Mouse (Mus musculus): ENCODE data around the gene Chst4. TPM values are rescaled to one million over a fixed set of nuclear protein-coding genes. Genes with fewer than 3 reads are reported as not detected.

Chst4 gene
- polyA plus RNA-seq (2012; rRNA removed; ENCODE audit: low replicate concordance) = 6.0 and 14.9 TPM in 2 replicates

DNA sequence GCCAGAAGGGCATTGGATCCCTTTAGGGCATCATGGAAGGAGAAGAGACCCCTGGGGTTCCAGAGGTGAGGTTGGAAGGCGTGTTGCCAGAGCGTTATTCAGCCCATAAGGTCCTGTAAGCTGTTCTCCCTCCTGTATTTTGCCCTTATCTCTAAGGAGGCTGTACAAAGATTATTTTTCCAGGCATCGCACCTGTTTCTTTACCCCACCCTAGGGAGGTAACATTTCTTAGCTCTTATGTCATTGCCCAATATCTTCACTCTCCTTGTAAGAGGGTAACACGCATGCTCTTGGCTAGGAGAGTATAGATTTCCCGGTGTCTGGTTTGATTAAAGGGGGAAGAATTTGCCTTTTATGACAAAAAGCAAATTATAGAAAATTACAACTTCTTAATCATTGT is at the start of gene Chst4:
Gene Chst4 (minus strand): TSS at position 82 of the 400 bp plus-strand sequence.

DNA sequence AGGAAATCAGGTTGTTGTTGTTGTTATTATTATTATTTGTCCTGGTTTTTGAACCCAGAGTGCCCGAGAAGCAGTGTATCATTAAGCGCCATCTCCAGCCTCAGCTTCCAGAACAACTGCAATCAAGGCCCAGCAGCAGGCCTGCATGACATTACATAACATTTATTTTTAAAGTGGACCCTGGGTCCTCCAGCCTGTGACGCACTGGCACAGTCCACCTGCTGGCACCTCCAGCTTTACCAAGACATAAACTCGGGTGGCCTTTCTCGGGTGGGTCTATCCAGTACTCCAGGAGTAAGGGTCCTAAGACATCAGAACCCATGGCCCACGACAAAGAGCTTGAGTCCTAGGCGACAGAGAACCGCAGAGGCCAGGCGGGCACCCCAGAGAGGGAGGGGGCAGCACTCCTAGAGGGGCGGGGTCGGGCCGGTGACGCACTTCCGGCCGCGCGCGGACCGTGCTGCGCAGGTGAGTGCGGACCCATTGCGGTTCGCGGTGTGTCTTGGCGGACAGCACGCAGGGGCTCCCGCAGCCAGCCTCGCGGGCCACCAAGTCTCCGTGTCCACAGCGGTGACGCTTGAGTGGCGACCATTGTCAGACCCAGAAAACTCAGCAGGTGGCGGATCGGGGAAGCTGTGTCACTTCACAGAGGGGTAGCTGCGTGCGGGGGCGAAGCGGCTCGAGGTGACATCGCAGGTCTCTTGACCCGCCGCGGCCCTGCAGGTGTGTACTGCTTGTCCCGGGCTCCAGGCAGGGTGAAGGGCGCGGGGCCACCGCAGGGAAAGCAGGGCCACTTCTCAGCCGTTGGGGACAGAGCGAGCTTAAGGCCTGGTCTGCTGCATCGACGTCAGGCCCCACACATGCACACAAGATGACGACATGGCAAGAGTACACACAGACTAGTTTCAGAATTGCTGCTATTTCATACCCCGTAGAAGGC is 40.0 kb upstream of the Chst4 start, which contains the start of gene Zfp612:
Gene Zfp612 (plus strand): TSS at position 465 of the 940 bp plus-strand sequence.

DNA sequence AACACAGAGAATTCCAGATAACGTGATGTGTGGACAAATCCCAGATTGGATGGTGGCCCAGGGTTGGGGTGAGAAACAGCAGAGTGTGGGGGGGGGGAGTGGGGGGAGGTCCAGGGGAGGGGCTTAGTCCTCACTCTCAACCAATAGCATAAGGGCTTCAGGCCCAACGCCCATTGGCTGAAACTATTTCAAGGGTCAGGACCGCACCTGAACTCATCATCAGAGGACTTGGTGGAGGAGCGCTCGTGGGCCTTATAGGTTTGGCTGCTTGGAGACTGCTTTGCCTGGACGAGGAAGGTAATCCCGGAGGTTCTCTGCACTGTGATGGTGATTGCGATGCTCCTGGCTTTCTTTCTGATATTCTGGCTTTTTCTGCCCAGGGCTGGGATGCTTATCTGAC is 49.3 kb downstream of the Chst4 start, which contains the start of gene Tat:
Gene Tat (plus strand): TSS at position 214 of the 400 bp plus-strand sequence.

Other genes with a start within 250 kb of the Chst4 start
- gene Phlpp2, start 171.2 kb downstream of the Chst4 start, polyA plus RNA-seq (2012; rRNA removed; ENCODE audit: low replicate concordance) = 4.8 and 7.4 TPM in 2 replicates
- 3.3 and 4.6 TPM in 2 replicates for gene Marveld3, start 77.5 kb downstream of the Chst4 start, polyA plus RNA-seq (2012; rRNA removed; ENCODE audit: low replicate concordance)
- 2.5 TPM in 1 of 2 replicates, not detected in the other for gene Tat, start 49.3 kb downstream of the Chst4 start, polyA plus RNA-seq (2012; rRNA removed; ENCODE audit: low replicate concordance)
- 0.93 and 1.3 TPM in 2 replicates for gene Zfp612, start 40.0 kb upstream of the Chst4 start, polyA plus RNA-seq (2012; rRNA removed; ENCODE audit: low replicate concordance)
- not detected in 2 replicates for gene Gm21964, start 61.5 kb upstream of the Chst4 start, polyA plus RNA-seq (2012; rRNA removed; ENCODE audit: low replicate concordance)
- gene Gm17720, start 63.0 kb upstream of the Chst4 start, polyA plus RNA-seq (2012; rRNA removed; ENCODE audit: low replicate concordance) = not detected in 2 replicates
- gene Calb2, start 128.5 kb upstream of the Chst4 start, polyA plus RNA-seq (2012; rRNA removed; ENCODE audit: low replicate concordance) = 0.10 TPM in 1 of 2 replicates, not detected in the other
- gene Cmtr2, start 175.9 kb upstream of the Chst4 start, polyA plus RNA-seq (2012; rRNA removed; ENCODE audit: low replicate concordance) = 3.2 and 4.2 TPM in 2 replicates
- gene Hydin, start 227.2 kb upstream of the Chst4 start, polyA plus RNA-seq (2012; rRNA removed; ENCODE audit: low replicate concordance) = 0.06 and 0.10 TPM in 2 replicates

Measured in mammary gland, adult 2 months (tissue).